Mouse (Mus musculus) lung, adult 2 months (tissue): ENCODE measurements at regions not wholly inside any gene's neighbourhood (a gene's known extent, or its start where the extent isn't known, plus 50 kb on each side); places are given as distances from the start of the nearest gene placed in this dataset.

Experiments
- CTCF ChIP-seq: fragments of 200-500 bp; IDR thresholded peaks from 2 replicates; pipeline ENCODE4 v1.5.1; 2011; ENCODE audit warnings: mild to moderate bottlenecking, low read length, control low read depth; ENCODE audit not compliant: insufficient read depth
- POLR2A ChIP-seq: fragments of 200-500 bp; IDR thresholded peaks from 2 replicates; pipeline ENCODE4 v1.6.1; 2011; ENCODE audit warnings: low read depth, mild to moderate bottlenecking, control low read depth, low read length, borderline replicate concordance; ENCODE audit errors: extremely low read depth

DNA sequence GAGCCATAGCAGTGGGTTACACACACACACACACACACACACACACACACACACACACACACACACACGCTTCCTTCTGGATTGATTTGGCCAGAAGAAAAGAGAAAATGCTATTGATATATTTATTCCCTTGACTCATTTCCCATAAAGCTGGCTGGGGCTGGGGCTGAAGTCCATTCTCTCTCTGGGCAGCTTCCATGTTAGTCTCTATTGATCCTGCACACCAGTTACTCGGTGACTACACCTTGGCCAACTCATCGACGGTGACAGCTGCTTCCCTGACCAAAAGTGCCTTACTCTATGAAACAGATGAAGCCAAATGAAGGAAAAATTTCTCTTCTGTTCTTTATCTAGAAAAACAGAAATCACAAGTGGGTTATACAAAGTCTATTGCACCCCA lies 82.1 kb downstream of the Snx18 start:
- TF ChIP-seq CTCF (no peak), POLR2A (no peak)
